Mouse (Mus musculus): ENCODE data around the gene Pcp2.

GRCm38 (mm10) chr8:3599219-3599618 lies 26.1 kb downstream of the Pcp2 start:
- TF ChIP-seq CTCF (IDR thresholded peaks at IDR 0.05; ENCODE audit: low read depth, low read length) (no peak), GATA1 (IDR thresholded peaks at IDR 0.05; ENCODE audit: borderline replicate concordance, low read length) (no peak)
